Mouse (Mus musculus): Measurements from ENCODE around the gene Tekt1. TPM values are rescaled to one million over a fixed set of nuclear protein-coding genes. Genes with fewer than 3 reads are reported as not detected.

The Tekt1 gene
- polyA plus RNA-seq, 1 experiment = 1.1 TPM

DNA sequence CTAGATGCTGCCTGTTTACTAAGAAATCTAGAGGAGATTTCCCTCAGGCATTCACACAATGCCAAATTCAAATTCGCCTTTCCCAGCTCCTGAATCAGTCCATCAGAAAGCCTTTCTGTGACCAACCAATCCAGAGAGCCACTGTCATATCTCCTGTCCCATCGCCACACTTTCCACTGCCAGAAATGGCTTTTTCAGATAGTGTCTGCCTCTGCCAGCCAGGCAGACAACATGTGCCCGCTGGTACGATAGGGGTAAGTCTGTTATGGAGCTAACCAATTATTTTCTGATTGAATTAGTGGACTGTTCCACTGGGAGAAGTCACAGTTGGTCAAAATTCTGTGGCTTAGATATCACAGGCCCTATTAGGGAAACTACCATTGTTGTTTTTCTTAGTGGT is 27.6 kb downstream of the Tekt1 start:
- Histone ChIP-seq H3K27ac (ENCODE audit: insufficient read depth, low read length) (no peak overlapping the region), H3K27me3 (ENCODE audit: control insufficient read depth, insufficient read depth, low read length) (no peaks in the 10 kb centered on the region; the same call in 1 of the 2 replicates), H3K4me1 (ENCODE audit: control insufficient read depth, insufficient read depth, low read length) (no peaks in the 10 kb centered on the region), H3K4me3 (replicated peaks; ENCODE audit: insufficient read depth, low read depth, low read length) (no peak overlapping the region)
- 81% methylated on average over 4 of the region's 4 CpGs for WGBS
- TF ChIP-seq CTCF (IDR thresholded peaks at IDR 0.05; ENCODE audit: borderline replicate concordance, insufficient read depth, low read depth, low read length) (no peak), POLR2A (IDR thresholded peaks at IDR 0.05; ENCODE audit: borderline replicate concordance, insufficient read depth, low read length) (no peak)
- DNase-seq = no peak

GRCm38 (mm10) chr11:72332951-72333667 is 29.1 kb downstream of the Tekt1 start:
- no peak overlapping the region for H3K27ac ChIP-seq (ENCODE audit: insufficient read depth, low read length)
- no peak overlapping the region for H3K4me3 ChIP-seq (replicated peaks; ENCODE audit: insufficient read depth, low read depth, low read length)
- peak in 1 of 2 experiments; percentile 30 for DNase-seq
- 50% methylated on average over 9 of the region's 9 CpGs for WGBS
- H3K4me1 ChIP-seq (ENCODE audit: control insufficient read depth, insufficient read depth, low read length) = no peaks in the 10 kb centered on the region
- no peaks in the 10 kb centered on the region; the same call in 1 of the 2 replicates for H3K27me3 ChIP-seq (ENCODE audit: control insufficient read depth, insufficient read depth, low read length)
- TF ChIP-seq POLR2A (IDR thresholded peaks at IDR 0.05; ENCODE audit: borderline replicate concordance, insufficient read depth, low read length) (no peak), CTCF (IDR thresholded peaks at IDR 0.05; ENCODE audit: borderline replicate concordance, insufficient read depth, low read depth, low read length) (no peak)

- Histone ChIP-seq H3K27ac (ENCODE audit: insufficient read depth, low read length) (no peak overlapping the region), H3K4me3 (replicated peaks; ENCODE audit: insufficient read depth, low read depth, low read length) (no peak overlapping the region), H3K4me1 (ENCODE audit: control insufficient read depth, insufficient read depth, low read length) (no peaks in the 10 kb centered on the region), H3K27me3 (ENCODE audit: control insufficient read depth, insufficient read depth, low read length) (no peaks in the 10 kb centered on the region)
- no peak for DNase-seq
- WGBS = 87% methylated on average over 4 of the region's 4 CpGs
- TF ChIP-seq POLR2A (IDR thresholded peaks at IDR 0.05; ENCODE audit: borderline replicate concordance, insufficient read depth, low read length) (no peak), CTCF (IDR thresholded peaks at IDR 0.05; ENCODE audit: borderline replicate concordance, insufficient read depth, low read depth, low read length) (no peak)
These were observed 36.5 kb downstream of the Tekt1 start for GRCm38 (mm10) chr11:72325701-72326100.

DNA sequence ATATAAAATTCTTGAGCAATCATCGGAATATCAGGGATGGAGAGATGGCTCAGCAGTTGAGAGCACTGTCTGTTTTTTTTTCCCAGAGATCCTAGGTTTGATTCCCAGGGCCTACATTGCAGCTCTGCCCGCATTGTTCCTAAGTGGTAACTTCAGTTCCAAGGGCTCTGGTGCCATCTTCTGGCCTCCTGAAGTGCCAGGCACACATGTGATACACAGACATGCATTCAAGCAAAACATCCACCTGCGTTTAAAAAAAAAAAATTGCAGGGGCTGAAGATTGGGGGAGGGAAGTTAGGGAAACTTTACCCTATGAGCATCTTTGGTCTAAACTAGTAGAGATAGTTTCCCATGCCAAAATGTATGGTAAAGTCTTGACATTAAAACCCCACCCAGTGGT is 37.8 kb downstream of the Tekt1 start:
- Histone ChIP-seq H3K4me1 (ENCODE audit: control insufficient read depth, insufficient read depth, low read length) (no peaks in the 10 kb centered on the region), H3K27ac (ENCODE audit: insufficient read depth, low read length) (no peak overlapping the region), H3K27me3 (ENCODE audit: control insufficient read depth, insufficient read depth, low read length) (no peaks in the 10 kb centered on the region), H3K4me3 (replicated peaks; ENCODE audit: insufficient read depth, low read depth, low read length) (no peak overlapping the region)
- no peak for DNase-seq
- 74% methylated on average over 3 of the region's 3 CpGs for WGBS
- TF ChIP-seq CTCF (IDR thresholded peaks at IDR 0.05; ENCODE audit: borderline replicate concordance, insufficient read depth, low read depth, low read length) (peak; percentile 40; the same call in 1 of the 2 replicates), POLR2A (IDR thresholded peaks at IDR 0.05; ENCODE audit: borderline replicate concordance, insufficient read depth, low read length) (no peak)

DNA sequence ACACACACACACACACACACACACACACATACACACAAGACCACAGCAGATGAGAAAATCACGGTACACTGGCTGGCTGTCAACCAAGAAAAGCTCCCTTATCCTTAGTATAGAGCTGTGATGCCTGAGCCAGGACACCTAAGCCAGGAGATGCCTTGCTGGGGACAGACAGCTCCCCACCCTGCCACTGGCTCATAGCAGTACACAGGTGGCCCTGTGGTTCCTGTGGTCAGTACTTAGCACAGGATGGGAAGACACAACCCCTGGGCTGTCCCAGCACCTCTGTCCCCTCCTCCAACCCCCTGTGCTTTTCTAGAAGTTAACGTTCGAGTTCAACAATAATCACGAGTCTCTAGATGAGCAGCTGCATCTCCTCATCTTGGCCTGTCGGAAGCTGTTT is 44.2 kb downstream of the Tekt1 start:
- 72% methylated on average over 5 of the region's 5 CpGs for WGBS
- Histone ChIP-seq H3K4me1 (ENCODE audit: control insufficient read depth, insufficient read depth, low read length) (no peaks in the 10 kb centered on the region), H3K27ac (ENCODE audit: insufficient read depth, low read length) (no peak overlapping the region), H3K27me3 (ENCODE audit: control insufficient read depth, insufficient read depth, low read length) (no peaks in the 10 kb centered on the region), H3K4me3 (replicated peaks; ENCODE audit: insufficient read depth, low read depth, low read length) (no peak overlapping the region)
- DNase-seq = no peak
- TF ChIP-seq POLR2A (IDR thresholded peaks at IDR 0.05; ENCODE audit: borderline replicate concordance, insufficient read depth, low read length) (no peak), CTCF (IDR thresholded peaks at IDR 0.05; ENCODE audit: borderline replicate concordance, insufficient read depth, low read depth, low read length) (no peak)

DNA sequence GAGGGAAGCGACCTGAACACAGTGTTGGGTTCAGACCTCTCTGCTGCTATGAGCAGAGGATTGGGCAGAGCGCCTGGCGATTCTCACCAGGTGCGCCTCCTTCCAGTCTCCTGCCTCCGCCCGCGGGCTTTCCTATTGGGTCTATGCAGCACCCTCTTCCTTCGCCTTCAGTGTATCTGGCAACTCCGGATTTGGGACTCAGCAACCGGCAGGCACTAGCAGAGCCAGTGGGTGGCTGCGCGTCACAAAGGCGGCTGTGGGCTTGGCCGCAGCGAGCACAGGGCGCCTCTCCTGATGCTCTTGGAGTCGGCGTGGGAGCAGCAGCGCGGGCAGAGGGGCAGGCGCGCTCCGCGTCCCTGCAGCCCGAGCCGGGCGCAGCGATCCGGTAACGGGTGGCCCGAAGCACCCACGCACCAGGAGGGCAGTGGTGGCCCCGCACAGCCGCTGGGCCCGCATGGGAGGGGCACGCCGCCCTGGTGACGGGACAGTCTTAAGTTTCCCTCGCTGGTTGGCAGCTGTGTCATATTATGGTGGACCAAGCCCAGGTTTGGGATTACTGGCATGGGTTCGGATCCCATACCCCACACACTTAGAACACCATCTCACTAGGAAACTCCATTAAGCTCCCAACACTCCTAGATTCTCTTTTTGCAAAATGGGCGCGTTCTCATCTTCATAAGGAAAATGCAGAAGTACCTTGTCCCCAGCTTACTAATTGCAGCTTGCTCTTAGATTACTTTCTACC is 47.9 kb downstream of the Tekt1 start, which contains the start of gene Fbxo39:
Fbxo39 (plus strand) TSS at position 294 of the 745 bp plus-strand sequence.
- no peak for TF ChIP-seq CTCF (IDR thresholded peaks at IDR 0.05; ENCODE audit: borderline replicate concordance, insufficient read depth, low read depth, low read length)
- TF ChIP-seq POLR2A (IDR thresholded peaks at IDR 0.05; ENCODE audit: borderline replicate concordance, insufficient read depth, low read length) = no peak
- H3K4me3 ChIP-seq (replicated peaks; ENCODE audit: insufficient read depth, low read depth, low read length) = no peak within 1 kb of the TSS
- no peak for DNase-seq
- no peak within 1 kb of the TSS for H3K27ac ChIP-seq (ENCODE audit: insufficient read depth, low read length)
- no peaks in the 10 kb centered on the region for H3K27me3 ChIP-seq (ENCODE audit: control insufficient read depth, insufficient read depth, low read length)
- H3K4me1 ChIP-seq (ENCODE audit: control insufficient read depth, insufficient read depth, low read length) = no peaks in the 10 kb centered on the region
- WGBS = 13% methylated on average over 41 of the region's 42 CpGs

GRCm38 (mm10) chr11:72311355-72312001 is 50.8 kb downstream of the Tekt1 start:
- DNase-seq = no peak
- no peaks in the 10 kb centered on the region for H3K4me1 ChIP-seq (ENCODE audit: control insufficient read depth, insufficient read depth, low read length)
- WGBS = 89% methylated on average over 10 of the region's 10 CpGs
- H3K27me3 ChIP-seq (ENCODE audit: control insufficient read depth, insufficient read depth, low read length) = no peaks in the 10 kb centered on the region
- H3K4me3 ChIP-seq (replicated peaks; ENCODE audit: insufficient read depth, low read depth, low read length) = no peak overlapping the region
- H3K27ac ChIP-seq (ENCODE audit: insufficient read depth, low read length) = no peak overlapping the region
- TF ChIP-seq POLR2A (IDR thresholded peaks at IDR 0.05; ENCODE audit: borderline replicate concordance, insufficient read depth, low read length) = no peak
